Mouse (Mus musculus) brain, embryonic 14.5 days (tissue): Measurements from ENCODE around the gene Asz1. TPM values are rescaled to one million over a fixed set of nuclear protein-coding genes. Genes with fewer than 3 reads are reported as not detected.

Source experiments
- DNase-seq: peaks from one replicate; pipeline ENCODE4 v3.0.0-alpha.2; 2011; ENCODE audit warnings: low read depth
- CTCF ChIP-seq: fragments of 200-500 bp; IDR thresholded peaks from 2 replicates; pipeline ENCODE4 v1.5.1; 2012; ENCODE audit warnings: inconsistent platforms, mild to moderate bottlenecking, moderate library complexity, borderline replicate concordance; ENCODE audit not compliant: insufficient read depth, insufficient read length; ENCODE audit errors: extremely low read depth
- POLR2A ChIP-seq: fragments of 200-500 bp; IDR thresholded peaks from 2 replicates; pipeline ENCODE4 v1.6.1; 2012; ENCODE audit warnings: mild to moderate bottlenecking, inconsistent platforms, borderline replicate concordance; ENCODE audit not compliant: poor library complexity, insufficient read depth, insufficient read length, severe bottlenecking; ENCODE audit errors: extremely low read depth
- polyA plus RNA-seq: library from polyadenylated mRNA; depleted of rRNA; stranded (reverse); fragments of >200 nt; gene quantifications from 2 replicates; pipeline ENCODE4 v1.2.3, GENCODE M21; 2012; rRNA removed

Asz1 gene
- not detected in 2 replicates for polyA plus RNA-seq

GRCm38 (mm10) chr6:18108934-18109333 lies at the start of gene Asz1:
Gene Asz1 (minus strand): TSS chr6:18109061.
- no peak for DNase-seq
- TF ChIP-seq CTCF: no peak

- TF ChIP-seq POLR2A (no peak), CTCF (no peak)
- no peak for DNase-seq
These were observed 44.2 kb upstream of the Asz1 start for GRCm38 (mm10) chr6:18153031-18153430.

- no peak for TF ChIP-seq CTCF
- TF ChIP-seq POLR2A: no peak
- DNase-seq: peak; percentile 14
These were observed 26.4 kb upstream of the Asz1 start for GRCm38 (mm10) chr6:18135246-18135645.

GRCm38 (mm10) chr6:18128059-18128458 lies 19.2 kb upstream of the Asz1 start:
- TF ChIP-seq POLR2A: no peak
- no peak for TF ChIP-seq CTCF
- DNase-seq: no peak

- no peak for DNase-seq
- TF ChIP-seq POLR2A (no peak), CTCF (no peak)
These were observed 18.5 kb upstream of the Asz1 start for GRCm38 (mm10) chr6:18127206-18127983.

GRCm38 (mm10) chr6:18096861-18097260 lies 12.0 kb downstream of the Asz1 start:
- TF ChIP-seq POLR2A (no peak), CTCF (no peak)

GRCm38 (mm10) chr6:18089098-18089497 lies 19.8 kb downstream of the Asz1 start:
- TF ChIP-seq POLR2A: no peak
- no peak for TF ChIP-seq CTCF
- no peak for DNase-seq

More at GRCm38 (mm10) chr6:18096861-18097260, 12.0 kb downstream of the Asz1 start:
- no peak for DNase-seq

- DNase-seq: peak; percentile 66
These were observed 21.6 kb downstream of the Asz1 start for GRCm38 (mm10) chr6:18087160-18087804.

GRCm38 (mm10) chr6:18078615-18079014 lies 30.2 kb downstream of the Asz1 start:
- peak; percentile 22; the same call in 1 of the 2 replicates for TF ChIP-seq CTCF
- TF ChIP-seq POLR2A: no peak
- peak; percentile 61 for DNase-seq

More at GRCm38 (mm10) chr6:18087160-18087804, 21.6 kb downstream of the Asz1 start:
- TF ChIP-seq CTCF (no peak), POLR2A (no peak)

- DNase-seq: no peak
- no peak for TF ChIP-seq POLR2A
- no peak for TF ChIP-seq CTCF
These were observed 31.9 kb downstream of the Asz1 start for GRCm38 (mm10) chr6:18076986-18077385.

- DNase-seq: no peak
- TF ChIP-seq CTCF (no peak), POLR2A (no peak)
These were observed 32.3 kb downstream of the Asz1 start for GRCm38 (mm10) chr6:18076577-18076976.
